Mouse (Mus musculus): Measurements from ENCODE around the gene Pdzd9.

DNA sequence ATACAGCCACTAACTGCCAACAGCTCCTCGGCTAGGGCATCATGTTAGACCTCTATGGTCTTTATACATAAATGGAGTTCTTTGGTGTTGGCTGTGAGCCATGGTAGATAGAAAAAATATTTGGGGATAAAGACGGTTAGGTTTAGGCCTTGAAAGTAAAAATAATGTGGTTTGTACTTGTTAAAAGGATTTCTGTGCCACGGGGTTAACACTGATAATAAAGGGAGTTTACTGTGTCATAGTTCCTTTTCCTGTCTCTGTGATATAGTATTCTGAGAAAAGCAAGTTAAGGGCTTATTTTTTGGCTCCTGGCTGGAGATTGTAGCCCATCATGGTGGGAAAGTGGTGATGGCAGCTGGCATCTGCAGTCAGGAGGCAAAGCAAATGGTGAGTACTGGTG is 33.7 kb upstream of the Pdzd9 start:
- TF ChIP-seq POLR2A (IDR thresholded peaks at IDR 0.05; ENCODE audit: control insufficient read depth, extremely low read depth, insufficient read depth, low read length, poor library complexity) (no peak), CTCF (IDR thresholded peaks at IDR 0.05; ENCODE audit: borderline replicate concordance, control insufficient read depth, extremely low read depth, insufficient read depth, low read length, poor library complexity) (no peak)

Measured in thymus, adult 2 months (tissue).